ENCODE assay signal across 1 mouse cellular context in genomic region chr17:45578843-45579242, GRCm38 (mm10).
A peak's percentile ranks its signal among the peaks of the same experiment; 100 is the strongest.
TF ChIP-seq lines count a peak whose summit lies in the region.

No protein-coding gene starts in this region.

TF ChIP-seq in MEL, 35 proteins besides CTCF, POLR2A, EP300 and RAD21 (continued from another document):
- TF ChIP-seq MYC (IDR thresholded peaks at IDR 0.05; ENCODE audit: low read depth, low read length) (peak; percentile 68; the same call in 1 of the 2 replicates), POLR2AphosphoS5 (IDR thresholded peaks at IDR 0.05; ENCODE audit: borderline replicate concordance, low read depth, low read length) (no peak), CHD2 (IDR thresholded peaks at IDR 0.05; ENCODE audit: low read length) (no peak), GATA1 (IDR thresholded peaks at IDR 0.05; ENCODE audit: low read depth, low read length) (no peak), ELF1 (IDR thresholded peaks at IDR 0.05; ENCODE audit: low read depth, low read length) (no peak), HCFC1 (IDR thresholded peaks at IDR 0.05; ENCODE audit: low read depth, low read length) (no peak), TBP (IDR thresholded peaks at IDR 0.05; ENCODE audit: low read depth, low read length) (no peak), TCF12 (IDR thresholded peaks at IDR 0.05; ENCODE audit: low read depth, low read length) (no peak), POLR2AphosphoS2 (IDR thresholded peaks at IDR 0.05; ENCODE audit: low read length) (no peak), SIN3A (IDR thresholded peaks at IDR 0.05; ENCODE audit: low read length) (0 out of 2 replicates have a peak, but pooled peaks have one; percentile 39), SMC3 (IDR thresholded peaks at IDR 0.05; ENCODE audit: low read depth, low read length) (peak; percentile 45), E2F4 (IDR thresholded peaks at IDR 0.05; ENCODE audit: borderline replicate concordance, low read depth, low read length) (no peak), CHD1 (IDR thresholded peaks at IDR 0.05; ENCODE audit: low read depth, low read length) (no peak), NELFE (IDR thresholded peaks at IDR 0.05; ENCODE audit: low read depth, low read length) (no peak), MXI1 (IDR thresholded peaks at IDR 0.05; ENCODE audit: low read depth, low read length) (peak; percentile 54; the same call in 1 of the 2 replicates), RCOR1 (IDR thresholded peaks at IDR 0.05; ENCODE audit: low read depth, low read length) (no peak), JUND (IDR thresholded peaks at IDR 0.05; ENCODE audit: low read depth, low read length) (no peak), USF1 (IDR thresholded peaks at IDR 0.05; ENCODE audit: low read depth, low read length) (no peak), ETS1 (IDR thresholded peaks at IDR 0.05; ENCODE audit: low read depth, low read length) (no peak), UBTF (IDR thresholded peaks at IDR 0.05; ENCODE audit: borderline replicate concordance, insufficient read depth, low read depth, low read length) (no peak), BHLHE40 (IDR thresholded peaks at IDR 0.05; ENCODE audit: borderline replicate concordance, low read depth, low read length) (no peak), KAT2A (conservative IDR thresholded peaks at IDR 0.05; ENCODE audit: low read depth, low read length) (no peak), ZC3H11A (IDR thresholded peaks at IDR 0.05; ENCODE audit: low read depth, low read length) (no peak)
